Mouse (Mus musculus) kidney, adult 2 months (tissue): ENCODE results near the gene Setdb1.

Experiments
- CTCF ChIP-seq: fragments of 200-500 bp; conservative IDR thresholded peaks from 2 replicates; pipeline ENCODE4 v1.5.1; 2011; ENCODE audit warnings: low read depth, mild to moderate bottlenecking, control low read depth, low read length, moderate library complexity, mixed read lengths; ENCODE audit not compliant: insufficient read depth, insufficient read length
- POLR2A ChIP-seq: fragments of 200-500 bp; IDR thresholded peaks from one replicate; pipeline ENCODE4 v1.6.1; 2011; ENCODE audit warnings: low read depth, low read length, control low read depth

GRCm38 (mm10) chr3:95276428-95276934, 80.5 kb downstream of the Setdb1 start:
- TF ChIP-seq CTCF (no peak), POLR2A (no peak)
